Mouse (Mus musculus) midbrain, embryonic 14.5 days (tissue): Measurements from ENCODE around the gene Ccdc154. TPM values are rescaled to one million over a fixed set of nuclear protein-coding genes. Genes with fewer than 3 reads are reported as not detected.

Source experiments
- ATAC-seq: fragments of 200-750 bp; cut with Nextera tagmentation; 2 replicates; pipeline ENCODE4 v1.8.0; 2017; ENCODE audit warnings: moderate number of reproducible peaks, moderate library complexity; ENCODE audit not compliant: low FRiP score, low TSS enrichment
- DNase-seq: peaks from one replicate; pipeline ENCODE4 v3.0.0-alpha.2; 2015
- H3K27ac ChIP-seq: fragments of 300-500 bp; sonication (generic); replicated peaks from 2 replicates; pipeline ENCODE4 v1.5.1; 2014; ENCODE audit warnings: mild to moderate bottlenecking, low read depth, low read length, moderate library complexity
- H3K27me3 ChIP-seq: fragments of 300-500 bp; sonication (generic); 2 replicates; pipeline ENCODE4 v1.6.1; 2014; ENCODE audit warnings: low read length, control low read depth, mixed read lengths; ENCODE audit not compliant: control insufficient read depth, insufficient read depth
- H3K36me3 ChIP-seq: fragments of 300-500 bp; sonication (generic); 2 replicates; pipeline ENCODE4 v1.6.1; 2014; ENCODE audit warnings: low read length, control low read depth; ENCODE audit not compliant: control insufficient read depth, insufficient read depth
- H3K4me1 ChIP-seq: fragments of 300-500 bp; sonication (generic); 2 replicates; pipeline ENCODE4 v1.6.1; 2014; ENCODE audit warnings: mild to moderate bottlenecking, antibody characterized with exemption, low read length, control low read depth; ENCODE audit not compliant: control insufficient read depth, insufficient read depth
- H3K4me2 ChIP-seq: fragments of 300-500 bp; sonication (generic); 2 replicates; pipeline ENCODE4 v1.6.1; 2014; ENCODE audit warnings: mild to moderate bottlenecking, low read length, moderate library complexity
- H3K4me3 ChIP-seq: fragments of 300-500 bp; sonication (generic); replicated peaks from 2 replicates; pipeline ENCODE4 v1.5.1; 2014; ENCODE audit warnings: low read depth, low read length
- H3K9ac ChIP-seq: fragments of 300-500 bp; sonication (generic); replicated peaks from 2 replicates; pipeline ENCODE4 v1.6.1; 2014; ENCODE audit warnings: mild to moderate bottlenecking, low read length, moderate library complexity
- H3K9me3 ChIP-seq: fragments of 300-500 bp; sonication (generic); 2 replicates; pipeline ENCODE4 v1.6.1; 2016; ENCODE audit warnings: low read length, control low read depth, mixed read lengths; ENCODE audit not compliant: control insufficient read depth
- WGBS: fragments of 180-500 bp; shearing (Covaris S2); extraction: QIAGEN DNeasy Blood & Tissue Kit; methylation state at CpG from one replicate; pipeline ENCODE4 v1.1.7; 2014; 5-methylcytosine and 5-hydroxymethylcytosine counted together
- polyA plus RNA-seq: library from polyadenylated mRNA; unstranded; fragments of >200 nt; fragmentation: Nextera tagmentation; extraction: Ambion mirVana; gene quantifications from 2 replicates; pipeline ENCODE4 v1.2.1, GENCODE M21; 2014

The Ccdc154 gene
- polyA plus RNA-seq, 1 experiment from 2014 or later: not detected

DNA sequence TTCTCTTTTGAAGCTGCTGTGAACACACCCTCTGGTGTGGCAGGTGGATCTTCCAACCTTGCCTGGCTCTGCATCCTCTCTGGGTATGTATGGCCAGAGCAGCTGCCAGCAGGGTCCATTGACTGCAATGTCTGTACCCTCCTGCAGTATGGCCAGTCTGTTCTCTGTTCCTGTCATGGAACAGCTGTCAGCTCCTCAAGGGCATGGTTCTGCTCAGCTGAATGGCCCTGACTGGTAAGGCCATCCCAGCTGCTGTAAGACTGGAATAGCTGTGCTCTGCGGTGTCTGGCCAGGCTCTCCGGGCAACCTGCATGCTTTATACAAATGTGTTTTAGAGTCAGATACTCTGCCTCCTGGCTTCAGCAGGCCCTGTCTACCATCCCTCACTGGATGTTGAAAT, 7.4 kb downstream of the Ccdc154 start:
- no peak overlapping the region for H3K27ac ChIP-seq
- ATAC-seq: no peak
- WGBS: 98% methylated on average over 2 of the region's 2 CpGs
- H3K4me3 ChIP-seq: no peak overlapping the region
- H3K9me3 ChIP-seq: no peaks in the 10 kb centered on the region
- H3K4me2 ChIP-seq: no peak overlapping the region
- DNase-seq: no peak
- no peak overlapping the region for H3K9ac ChIP-seq
- H3K4me1 ChIP-seq: no peaks in the 10 kb centered on the region
- H3K36me3 ChIP-seq: no peaks in the 10 kb centered on the region
- no peaks in the 10 kb centered on the region for H3K27me3 ChIP-seq

DNA sequence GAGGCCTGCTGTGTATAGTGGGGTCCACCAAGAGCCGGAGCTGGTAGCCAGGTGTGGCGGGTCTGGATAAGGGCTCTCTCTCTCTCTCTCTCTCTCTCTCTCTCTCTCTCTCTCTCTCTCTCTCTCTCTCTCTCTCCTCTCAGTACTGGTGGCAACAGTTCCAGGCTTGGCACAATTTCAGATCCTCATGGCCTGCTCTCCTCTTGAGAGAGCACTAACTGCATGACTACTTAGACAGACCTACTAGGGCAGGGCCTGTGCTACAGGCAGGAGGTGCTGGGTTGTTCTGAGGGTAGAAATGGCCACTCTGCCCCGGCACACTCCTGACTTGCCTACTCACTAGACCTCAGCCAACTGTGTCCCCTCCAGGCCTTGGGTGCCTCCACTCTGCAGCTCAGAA, 10.3 kb downstream of the Ccdc154 start:
- H3K27me3 ChIP-seq: no peaks in the 10 kb centered on the region
- DNase-seq (no peak), ATAC-seq (no peak)
- no peak overlapping the region for H3K9ac ChIP-seq
- H3K4me3 ChIP-seq: no peak overlapping the region
- no peaks in the 10 kb centered on the region for H3K9me3 ChIP-seq
- no peaks in the 10 kb centered on the region for H3K4me1 ChIP-seq
- 81% methylated on average over 3 of the region's 3 CpGs for WGBS
- H3K36me3 ChIP-seq: no peaks in the 10 kb centered on the region
- no peak overlapping the region for H3K4me2 ChIP-seq
- no peak overlapping the region for H3K27ac ChIP-seq

DNA sequence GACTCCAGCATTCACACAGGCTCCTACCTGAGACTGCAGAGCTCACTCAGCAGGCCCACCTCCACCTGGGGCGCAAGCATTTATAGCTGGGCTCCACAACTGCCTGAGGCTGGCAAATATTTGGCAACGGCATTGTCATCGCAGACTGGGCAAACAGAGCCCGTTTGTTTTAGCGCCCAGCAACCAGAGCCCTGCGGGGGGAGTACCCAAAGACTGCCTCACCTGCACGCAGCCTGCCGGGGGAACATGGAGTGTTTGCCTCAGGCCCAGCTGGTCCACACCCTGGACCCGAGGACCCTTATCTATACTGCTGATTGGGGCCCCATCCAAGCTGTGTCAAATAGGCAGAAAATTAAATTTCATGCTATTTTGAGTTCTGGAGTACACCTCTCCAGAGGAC, 13.2 kb downstream of the Ccdc154 start, which contains the start of gene Gm38655:
Gm38655 (minus strand) TSS at position 61 of the 400 bp plus-strand sequence.
- no peaks in the 10 kb centered on the region for H3K27me3 ChIP-seq
- H3K9me3 ChIP-seq: no peaks in the 10 kb centered on the region
- no peaks in the 10 kb centered on the region for H3K36me3 ChIP-seq
- no peaks in the 10 kb centered on the region for H3K4me1 ChIP-seq
- ATAC-seq (no peak), DNase-seq (no peak)
- no peak within 1 kb of the TSS for H3K27ac ChIP-seq
- no peak within 1 kb of the TSS for H3K4me2 ChIP-seq
- H3K9ac ChIP-seq: no peak within 1 kb of the TSS
- H3K4me3 ChIP-seq: no peak within 1 kb of the TSS
- WGBS: 71% methylated on average over 9 of the region's 9 CpGs

DNA sequence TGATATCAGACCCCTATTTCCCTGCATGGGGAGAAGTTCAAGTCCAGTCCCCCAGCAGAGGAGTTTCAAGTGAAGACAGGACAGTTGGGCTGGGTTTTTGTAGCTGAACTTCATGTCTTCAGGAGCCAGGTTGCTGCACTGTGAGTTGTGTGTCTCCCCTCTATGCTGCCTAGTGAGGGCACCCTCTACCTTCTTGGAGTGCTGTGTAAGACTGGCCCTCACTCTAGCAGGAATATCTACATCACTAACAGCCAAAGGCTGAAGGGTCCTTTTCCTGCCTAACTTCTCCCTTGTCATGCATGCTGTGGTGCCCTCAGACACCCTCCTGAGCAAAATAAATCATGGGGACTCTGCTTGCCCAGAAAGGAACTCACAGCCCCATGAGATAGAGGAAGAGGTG, 21.0 kb downstream of the Ccdc154 start:
- H3K4me1 ChIP-seq: peaks cover 18% of the 10 kb centered on the region
- no peaks in the 10 kb centered on the region for H3K9me3 ChIP-seq
- no peaks in the 10 kb centered on the region for H3K27me3 ChIP-seq
- H3K36me3 ChIP-seq: no peaks in the 10 kb centered on the region
- no peak overlapping the region for H3K27ac ChIP-seq
- H3K4me3 ChIP-seq: peak overlapping the region; percentile 87
- DNase-seq (no peak), ATAC-seq (no peak)
- peak overlapping the region; percentile 99 for H3K4me2 ChIP-seq
- H3K9ac ChIP-seq: peak overlapping the region; percentile 89; the same call in 1 of the 2 replicates

DNA sequence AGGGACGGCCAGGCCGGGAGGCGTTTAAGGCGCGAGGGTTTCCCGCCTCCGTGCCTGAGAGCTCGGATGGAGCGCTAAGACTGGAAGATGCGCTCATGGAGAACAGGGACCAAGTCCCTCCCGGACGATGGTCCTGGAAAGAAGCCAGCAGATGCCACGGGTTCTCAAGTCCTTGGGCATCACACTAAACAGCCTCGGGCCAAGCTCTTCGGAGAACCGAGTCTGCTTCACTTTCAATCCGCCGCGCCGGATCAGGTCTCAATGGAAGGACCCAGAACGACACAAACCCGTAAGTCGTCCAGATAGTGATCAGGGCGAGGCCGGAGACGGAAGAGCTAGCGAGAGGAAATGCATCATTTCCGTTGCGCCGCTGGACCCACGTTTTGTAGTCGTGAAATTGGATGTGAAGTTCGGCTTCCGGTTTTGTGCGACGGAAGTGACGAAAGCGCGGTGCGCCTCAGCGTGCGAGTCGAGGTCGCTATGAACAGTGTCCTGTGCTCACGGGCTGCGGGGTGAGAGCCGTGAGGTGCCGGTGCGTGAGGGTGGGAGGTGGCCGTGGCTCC, 21.9 kb downstream of the Ccdc154 start, which contains the start of gene BC003965:
BC003965 (plus strand) TSS at position 426 of the 563 bp plus-strand sequence.
- no peaks in the 10 kb centered on the region for H3K36me3 ChIP-seq
- no peaks in the 10 kb centered on the region for H3K9me3 ChIP-seq
- H3K4me3 ChIP-seq: peak within 1 kb of the TSS; percentile 87
- peak; percentile 87 for ATAC-seq
- under 1% methylated on average over 50 of the region's 50 CpGs for WGBS
- peak within 1 kb of the TSS; percentile 93 for H3K27ac ChIP-seq
- DNase-seq: peak; percentile 100
- H3K4me2 ChIP-seq: peak within 1 kb of the TSS; percentile 99
- peak within 1 kb of the TSS; percentile 89 for H3K9ac ChIP-seq
- H3K4me1 ChIP-seq: peaks cover 20% of the 10 kb centered on the region
- H3K27me3 ChIP-seq: no peaks in the 10 kb centered on the region

DNA sequence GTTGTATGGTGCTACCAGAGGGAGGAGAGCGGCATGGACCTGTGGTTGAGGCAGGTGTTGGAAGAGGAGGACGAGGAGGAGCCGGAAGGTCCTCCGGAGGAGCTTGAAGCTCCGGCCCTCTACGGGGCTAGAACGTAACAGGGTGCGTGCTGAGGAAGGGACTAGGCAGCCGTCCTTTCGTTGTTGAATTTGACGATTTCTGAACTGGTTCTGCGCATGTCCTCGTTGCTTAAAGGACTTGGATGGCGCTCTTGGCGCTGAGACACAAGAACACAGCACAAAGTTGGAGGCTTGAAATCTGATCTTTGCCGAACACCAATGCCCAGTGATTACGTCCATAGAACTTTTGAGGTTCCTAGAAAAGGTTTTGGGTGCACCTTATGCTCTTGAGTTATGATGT, 22.7 kb downstream of the Ccdc154 start:
- DNase-seq: no peak
- WGBS: 11% methylated on average over 17 of the region's 17 CpGs
- peak overlapping the region; percentile 93; the same call in 1 of the 2 replicates for H3K27ac ChIP-seq

DNA sequence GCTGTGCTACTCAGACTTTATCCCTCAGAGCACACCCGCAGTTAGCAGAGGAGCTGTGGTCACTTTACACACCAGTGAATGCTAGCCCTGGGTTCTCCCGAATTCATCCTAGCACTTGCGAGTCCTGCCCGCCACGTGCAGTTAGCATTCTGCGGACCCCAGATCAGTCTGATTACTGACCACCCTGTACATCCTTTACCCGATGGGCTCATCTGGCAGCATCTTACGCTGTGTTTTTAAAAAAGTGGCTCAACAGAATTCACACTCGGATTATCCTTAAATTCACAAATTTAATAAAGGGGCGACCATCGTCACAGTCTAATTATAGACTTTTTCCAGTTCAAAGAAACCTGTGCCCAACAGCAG, 25.5 kb downstream of the Ccdc154 start:
- H3K9ac ChIP-seq: peak overlapping the region; percentile 79

More for the DNA sequence above, 22.7 kb downstream of the Ccdc154 start:
- Histone ChIP-seq H3K4me2 (peak overlapping the region; percentile 99), H3K36me3 (no peaks in the 10 kb centered on the region), H3K27me3 (no peaks in the 10 kb centered on the region), H3K9ac (peak overlapping the region; percentile 89), H3K4me3 (peak overlapping the region; percentile 87), H3K9me3 (no peaks in the 10 kb centered on the region), H3K4me1 (peaks cover 27% of the 10 kb centered on the region)
- ATAC-seq: no peak; the same call in 1 of the 2 replicates

DNA sequence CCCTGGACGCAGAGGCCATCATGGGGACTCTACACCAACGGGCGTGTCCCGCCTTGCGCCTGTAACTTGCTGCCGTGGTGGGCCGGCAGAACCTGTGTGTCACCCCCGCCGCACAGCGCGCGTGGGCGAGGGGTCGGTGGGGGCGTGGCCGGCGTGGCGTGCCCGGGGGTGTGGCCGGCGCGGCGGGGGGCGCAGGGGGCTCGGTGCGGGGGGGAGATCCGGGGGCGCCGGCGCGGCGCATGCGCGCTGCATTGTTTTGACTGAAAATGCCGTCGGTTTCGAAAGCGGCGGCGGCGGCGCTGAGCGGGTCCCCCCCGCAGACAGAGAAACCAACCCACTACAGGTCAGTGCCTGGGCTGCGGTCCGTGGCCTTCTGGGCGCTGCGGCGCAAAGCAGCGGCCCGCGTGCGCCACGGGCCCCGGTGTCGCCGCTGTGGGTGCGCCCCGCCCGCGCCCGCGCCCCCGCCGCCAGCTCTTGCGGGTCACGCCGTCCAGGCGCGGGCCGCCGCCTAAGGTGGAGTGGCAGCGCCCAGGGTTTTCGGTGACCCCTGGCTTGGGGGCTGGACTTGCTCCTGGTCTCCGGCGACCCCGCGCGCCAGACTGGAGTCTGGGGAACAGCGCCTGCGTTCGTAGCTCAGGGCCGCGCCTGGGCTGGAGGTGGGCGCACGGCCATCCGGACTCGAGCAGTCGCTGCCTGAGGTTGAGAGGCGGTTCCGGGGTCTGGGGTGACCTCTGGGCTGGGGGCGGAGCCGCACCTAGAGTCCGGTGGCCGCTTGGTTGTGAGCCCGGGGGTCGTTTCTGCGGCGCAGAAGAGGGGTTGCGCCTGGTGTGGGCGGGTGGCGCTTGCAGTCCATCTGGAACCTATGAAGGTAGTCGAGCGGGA, 26.1 kb downstream of the Ccdc154 start, which contains the start of gene Unkl:
Unkl (plus strand) TSS at position 248 of the 882 bp plus-strand sequence.
- no peaks in the 10 kb centered on the region for H3K9me3 ChIP-seq
- H3K36me3 ChIP-seq: peaks cover 12% of the 10 kb centered on the region; the same call in 1 of the 2 replicates
- H3K9ac ChIP-seq: peak within 1 kb of the TSS; percentile 79
- ATAC-seq (peak; percentile 51), DNase-seq (peak; percentile 88)
- H3K4me2 ChIP-seq: peak within 1 kb of the TSS; percentile 71
- peak within 1 kb of the TSS; percentile 90 for H3K4me3 ChIP-seq
- no peaks in the 10 kb centered on the region for H3K27me3 ChIP-seq
- H3K27ac ChIP-seq: peak within 1 kb of the TSS; percentile 76
- peaks cover 25% of the 10 kb centered on the region for H3K4me1 ChIP-seq
- 1% methylated on average over 102 of the region's 104 CpGs for WGBS

More for the DNA sequence above, 25.5 kb downstream of the Ccdc154 start:
- Histone ChIP-seq H3K4me1 (peaks cover 27% of the 10 kb centered on the region), H3K4me2 (peak overlapping the region; percentile 71), H3K4me3 (peak overlapping the region; percentile 90), H3K36me3 (peaks cover 12% of the 10 kb centered on the region; the same call in 1 of the 2 replicates), H3K9me3 (no peaks in the 10 kb centered on the region), H3K27me3 (no peaks in the 10 kb centered on the region), H3K27ac (0 out of 2 replicates have a peak overlapping the region, but pooled peaks have one; percentile 76)
- DNase-seq (no peak), ATAC-seq (no peak)
- WGBS: 4% methylated on average over 11 of the region's 11 CpGs
